ENCODE assay signal across 8 mouse cellular contexts in the genomic region with DNA sequence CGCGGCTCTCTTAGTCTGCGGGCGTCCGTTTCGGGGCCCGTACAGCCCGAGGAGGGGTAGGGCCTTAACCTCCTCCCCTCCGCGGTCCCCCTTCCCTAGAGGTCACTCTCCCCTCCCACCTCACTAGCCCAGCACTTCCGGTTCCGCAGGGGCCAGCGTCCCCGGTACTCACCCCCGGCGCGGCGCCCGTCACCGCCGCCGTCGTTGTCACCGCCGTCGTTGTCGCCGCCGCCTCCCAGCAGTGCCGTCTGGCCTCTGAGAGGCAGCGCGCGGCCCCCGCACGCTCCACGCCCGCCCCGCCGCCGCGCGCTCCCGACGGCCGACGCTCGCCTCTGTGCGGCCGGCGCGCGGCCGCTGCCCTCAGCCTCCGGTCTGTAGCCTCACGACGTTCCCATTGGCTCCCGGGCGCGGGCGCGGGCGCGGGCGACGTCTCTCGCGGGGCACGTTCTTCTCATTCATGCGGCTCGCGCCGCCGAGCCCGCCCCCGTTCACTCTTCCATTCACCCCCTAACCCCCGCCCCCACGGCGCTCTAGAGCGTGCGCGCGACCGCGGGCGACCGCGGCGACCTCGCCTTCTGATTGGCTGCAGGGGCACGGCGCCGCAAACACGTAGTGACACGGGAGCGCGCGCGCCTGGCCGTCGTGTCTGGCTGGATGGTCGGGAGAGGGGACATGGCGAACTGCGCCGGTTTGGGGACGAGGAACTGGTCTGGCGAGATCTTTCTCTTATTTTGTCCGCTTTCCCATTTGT. TPM values are rescaled to one million over a fixed set of nuclear protein-coding genes. Genes with fewer than 3 reads are reported as not detected.
DNase-seq lines count a peak whose midpoint lies in the region; ATAC-seq and TF ChIP-seq lines count a peak whose summit lies in the region.

Gene Zdhhc5, minus strand, starts transcription at position 370 of the 751 bp plus-strand sequence.

- H3K27me3 ChIP-seq in E14TG2a.4 (ENCODE audit: insufficient read depth, low read length): no peaks in the 10 kb centered on the region
- H3K27me3 ChIP-seq in forebrain, embryonic 12.5 days: no peaks in the 10 kb centered on the region
- no peaks in the 10 kb centered on the region for H3K27me3 ChIP-seq in heart, postnatal 0 days (ENCODE audit: control insufficient read depth, insufficient read depth, low read length)
- H3K27me3 ChIP-seq in liver, embryonic 16.5 days (ENCODE audit: control insufficient read depth, insufficient read depth, low read depth, low read length): no peaks in the 10 kb centered on the region
- H3K27me3 ChIP-seq in neural tube, embryonic 13.5 days: no peaks in the 10 kb centered on the region
- no peaks in the 10 kb centered on the region for H3K27me3 ChIP-seq in testis, adult 2 months (ENCODE audit: control insufficient read depth, insufficient read depth, low read length)

- no peaks in the 10 kb centered on the region for H3K9me3 ChIP-seq in E14TG2a.4 (ENCODE audit: low read length)
- no peaks in the 10 kb centered on the region for H3K9me3 ChIP-seq in forebrain, embryonic 12.5 days
- H3K9me3 ChIP-seq in heart, postnatal 0 days (replicated peaks; ENCODE audit: control insufficient read depth, low read length): no peaks in the 10 kb centered on the region
- no peaks in the 10 kb centered on the region for H3K9me3 ChIP-seq in liver, embryonic 16.5 days (replicated peaks; ENCODE audit: control insufficient read depth, low read length)
- no peaks in the 10 kb centered on the region for H3K9me3 ChIP-seq in neural tube, embryonic 13.5 days

- DNase-seq in c-Kit-positive CD71-positive TER-119-positive erythroid progenitor cells, embryonic 14.5 days (ENCODE audit: low spot score): peak; percentile 97
- peak; percentile 98 for DNase-seq in heart, postnatal 0 days (ENCODE audit: low spot score)
- DNase-seq in kidney, postnatal 4 days: peak; percentile 99 to 100

- peak; percentile 97 for ATAC-seq in forebrain, embryonic 12.5 days (ENCODE audit: low FRiP score)
- ATAC-seq in heart, postnatal 0 days (ENCODE audit: insufficient read depth, low read depth): peak; percentile 94
- ATAC-seq in liver, embryonic 16.5 days (ENCODE audit: low read depth): peak; percentile 89
- ATAC-seq in neural tube, embryonic 13.5 days (ENCODE audit: low read depth): peak; percentile 98

- H3K4me1 ChIP-seq in E14TG2a.4 (replicated peaks; ENCODE audit: low read depth, low read length): peaks cover 40% of the 10 kb centered on the region
- H3K4me1 ChIP-seq in forebrain, embryonic 12.5 days: peaks cover 25% of the 10 kb centered on the region
- H3K4me1 ChIP-seq in heart, postnatal 0 days (ENCODE audit: control insufficient read depth, insufficient read depth): peaks cover 16% of the 10 kb centered on the region
- peaks cover 22% of the 10 kb centered on the region for H3K4me1 ChIP-seq in liver, embryonic 16.5 days (ENCODE audit: control insufficient read depth, low read depth, low read length)
- peaks cover 39% of the 10 kb centered on the region for H3K4me1 ChIP-seq in neural tube, embryonic 13.5 days (replicated peaks)
- H3K4me1 ChIP-seq in testis, adult 2 months (ENCODE audit: control insufficient read depth, insufficient read depth, low read length): peaks cover 2% of the 10 kb centered on the region; the same call in 1 of the 2 replicates

- peaks cover 18% of the 10 kb centered on the region for H3K36me3 ChIP-seq in E14TG2a.4 (ENCODE audit: insufficient read depth, low read length)
- H3K36me3 ChIP-seq in forebrain, embryonic 12.5 days (replicated peaks): peaks cover 11% of the 10 kb centered on the region
- peaks cover 10% of the 10 kb centered on the region for H3K36me3 ChIP-seq in heart, postnatal 0 days (replicated peaks; ENCODE audit: control insufficient read depth, insufficient read depth, low read length)
- peaks cover 12% of the 10 kb centered on the region for H3K36me3 ChIP-seq in liver, embryonic 16.5 days (ENCODE audit: control insufficient read depth, insufficient read depth)
- H3K36me3 ChIP-seq in neural tube, embryonic 13.5 days: peaks cover 11% of the 10 kb centered on the region
- peaks cover 3% of the 10 kb centered on the region for H3K36me3 ChIP-seq in testis, adult 2 months (ENCODE audit: control insufficient read depth, insufficient read depth, low read length)

- peak within 1 kb of the TSS; percentile 79 for H3K4me2 ChIP-seq in forebrain, embryonic 12.5 days
- peak within 1 kb of the TSS; percentile 85 for H3K4me2 ChIP-seq in heart, postnatal 0 days (ENCODE audit: low read depth, low read length)
- peak within 1 kb of the TSS; percentile 96 for H3K4me2 ChIP-seq in liver, embryonic 16.5 days (ENCODE audit: low read depth, low read length)
- peak within 1 kb of the TSS; percentile 63 for H3K4me2 ChIP-seq in neural tube, embryonic 13.5 days

- TF ChIP-seq POLR2A in testis, adult 2 months (IDR thresholded peaks at IDR 0.05; ENCODE audit: control insufficient read depth, low read depth, low read length): peak; percentile 83

- peak within 1 kb of the TSS; percentile 98 for H3K27ac ChIP-seq in forebrain, embryonic 12.5 days
- H3K27ac ChIP-seq in heart, postnatal 0 days (ENCODE audit: low read depth): peak within 1 kb of the TSS; percentile 97
- H3K27ac ChIP-seq in liver, embryonic 16.5 days (ENCODE audit: low read length): peak within 1 kb of the TSS; percentile 98
- peak within 1 kb of the TSS; percentile 96 for H3K27ac ChIP-seq in neural tube, embryonic 13.5 days (replicated peaks)
- peak within 1 kb of the TSS; percentile 99 for H3K27ac ChIP-seq in testis, adult 2 months (ENCODE audit: control insufficient read depth, insufficient read depth, low read depth, low read length)

- 0% methylated on average over 89 of the region's 107 CpGs for WGBS in forebrain, embryonic 12.5 days
- under 1% methylated on average over 89 of the region's 107 CpGs for WGBS in heart, postnatal 0 days
- WGBS in liver, embryonic 16.5 days (ENCODE audit: insufficient replicate concordance): under 1% methylated on average over 106 of the region's 107 CpGs
- under 1% methylated on average over 107 of the region's 107 CpGs for WGBS in neural tube, embryonic 13.5 days

- H3K9ac ChIP-seq in forebrain, embryonic 12.5 days: peak within 1 kb of the TSS; percentile 96
- H3K9ac ChIP-seq in heart, postnatal 0 days (replicated peaks; ENCODE audit: low read depth, low read length): peak within 1 kb of the TSS; percentile 87
- H3K9ac ChIP-seq in liver, embryonic 16.5 days (ENCODE audit: low read depth, low read length): peak within 1 kb of the TSS; percentile 99
- peak within 1 kb of the TSS; percentile 98 for H3K9ac ChIP-seq in neural tube, embryonic 13.5 days

- peak within 1 kb of the TSS; percentile 99 for H3K4me3 ChIP-seq in E14TG2a.4 (replicated peaks; ENCODE audit: low read length)
- H3K4me3 ChIP-seq in forebrain, embryonic 12.5 days (replicated peaks): peak within 1 kb of the TSS; percentile 93
- peak within 1 kb of the TSS; percentile 94 for H3K4me3 ChIP-seq in heart, postnatal 0 days (ENCODE audit: low read depth, low read length)
- peak within 1 kb of the TSS; percentile 99 for H3K4me3 ChIP-seq in liver, embryonic 16.5 days (ENCODE audit: low read depth, low read length)
- peak within 1 kb of the TSS; percentile 93 for H3K4me3 ChIP-seq in neural tube, embryonic 13.5 days
- peak within 1 kb of the TSS; percentile 86 for H3K4me3 ChIP-seq in testis, adult 2 months (ENCODE audit: control insufficient read depth, low read depth, low read length)

- no peak for TF ChIP-seq CTCF in E14TG2a.4 (conservative IDR thresholded peaks at IDR 0.05; ENCODE audit: low read length)
- no peak for TF ChIP-seq CTCF in heart, postnatal 0 days (IDR thresholded peaks at IDR 0.05; ENCODE audit: low read depth)
- TF ChIP-seq CTCF in testis, adult 2 months (IDR thresholded peaks at IDR 0.05; ENCODE audit: control insufficient read depth, insufficient read depth, insufficient replicate concordance, low read depth, low read length): no peak

- TF ChIP-seq EP300 in heart, postnatal 0 days (IDR thresholded peaks at IDR 0.05; ENCODE audit: low read depth): 0 out of 2 replicates have a peak, but pooled peaks have one; percentile 39

RNA-seq across cellular contexts. Expression of gene Zdhhc5, which starts in this region (rescaled TPM):
- 28.1 and 31.4 TPM in 2 replicates for polyA plus RNA-seq in forebrain, embryonic 12.5 days (2016; fragmentation: Nextera tagmentation; extraction: Ambion mirVana)
- 46.5 and 46.8 TPM in 2 replicates for total RNA-seq in heart, postnatal 0 days (2014; rRNA removed; ENCODE audit: low replicate concordance)
- 20.5 TPM in 2 replicates for polyA plus RNA-seq in heart, postnatal 0 days (2015; fragmentation: Nextera tagmentation; extraction: Ambion mirVana)
- polyA plus RNA-seq in liver, embryonic 16.5 days (2015; fragmentation: Nextera tagmentation; extraction: Ambion mirVana): 17.7 and 18.9 TPM in 2 replicates
- 17.6 and 19.2 TPM in 2 replicates for polyA plus RNA-seq in neural tube, embryonic 13.5 days (2015; fragmentation: Nextera tagmentation; extraction: Ambion mirVana)
- polyA plus RNA-seq in testis, adult 2 months (2012; rRNA removed): 234 and 236 TPM in 2 replicates

Comparison
In these comparisons a context has a peak if more than half of its experiments do, and no peak if none do; other contexts are left out.
1. Peak in every context shown above with its lines: DNase-seq, ATAC-seq, H3K4me3 ChIP-seq and H3K27ac ChIP-seq.